Mouse (Mus musculus) forebrain, embryonic 11.5 days (tissue): Measurements from ENCODE around the gene Guf1. TPM values are rescaled to one million over a fixed set of nuclear protein-coding genes. Genes with fewer than 3 reads are reported as not detected.

Source experiments
- ATAC-seq: fragments of 200-750 bp; cut with Nextera tagmentation; replicated peaks from 2 replicates; pipeline ENCODE4 v1.8.0; 2017; ENCODE audit warnings: moderate TSS enrichment; ENCODE audit not compliant: low FRiP score
- DNase-seq: peaks from one replicate; pipeline ENCODE4 v3.0.0-alpha.2; 2017; ENCODE audit warnings: low spot score
- H3K27ac ChIP-seq: fragments of 300-500 bp; sonication (generic); 2 replicates; pipeline ENCODE4 v1.5.1; 2014; ENCODE audit warnings: low read depth, low read length
- H3K27me3 ChIP-seq: fragments of 300-500 bp; sonication (generic); 2 replicates; pipeline ENCODE4 v1.6.1; 2014; ENCODE audit warnings: mild to moderate bottlenecking, low read length, mixed read lengths; ENCODE audit not compliant: control insufficient read depth, insufficient read depth
- H3K36me3 ChIP-seq: fragments of 300-500 bp; sonication (generic); 2 replicates; pipeline ENCODE4 v1.6.1; 2014; ENCODE audit warnings: mild to moderate bottlenecking, low read length, moderate library complexity, mixed read lengths; ENCODE audit not compliant: control insufficient read depth, insufficient read depth
- H3K4me1 ChIP-seq: fragments of 300-500 bp; sonication (generic); replicated peaks from 2 replicates; pipeline ENCODE4 v1.6.1; 2014; ENCODE audit warnings: low read length, mixed read lengths; ENCODE audit not compliant: control insufficient read depth, insufficient read depth
- H3K4me2 ChIP-seq: fragments of 300-500 bp; sonication (generic); 2 replicates; pipeline ENCODE4 v1.6.1; 2014; ENCODE audit warnings: low read depth, mild to moderate bottlenecking, low read length, moderate library complexity, mixed read lengths; ENCODE audit not compliant: severe bottlenecking
- H3K4me3 ChIP-seq: fragments of 300-500 bp; sonication (generic); 2 replicates; pipeline ENCODE4 v1.5.1; 2014; ENCODE audit warnings: low read depth, low read length
- H3K9ac ChIP-seq: fragments of 300-500 bp; sonication (generic); 2 replicates; pipeline ENCODE4 v1.6.1; 2014; ENCODE audit warnings: low read length
- H3K9me3 ChIP-seq: fragments of 300-500 bp; sonication (generic); 2 replicates; pipeline ENCODE4 v1.6.1; 2016; ENCODE audit warnings: low read length, mixed read lengths; ENCODE audit not compliant: control insufficient read depth
- WGBS: fragments of 180-500 bp; shearing (Covaris S2); extraction: QIAGEN DNeasy Blood & Tissue Kit; methylation state at CpG from one replicate; pipeline ENCODE4 v1.1.7; 2014; 5-methylcytosine and 5-hydroxymethylcytosine counted together
- polyA plus RNA-seq: library from polyadenylated mRNA; unstranded; fragments of >200 nt; fragmentation: Nextera tagmentation; extraction: Ambion mirVana; gene quantifications from 2 replicates; pipeline ENCODE4 v1.2.1, GENCODE M21; 2014

Guf1 gene
- polyA plus RNA-seq, 1 experiment from 2014 or later = 56.6 TPM

DNA sequence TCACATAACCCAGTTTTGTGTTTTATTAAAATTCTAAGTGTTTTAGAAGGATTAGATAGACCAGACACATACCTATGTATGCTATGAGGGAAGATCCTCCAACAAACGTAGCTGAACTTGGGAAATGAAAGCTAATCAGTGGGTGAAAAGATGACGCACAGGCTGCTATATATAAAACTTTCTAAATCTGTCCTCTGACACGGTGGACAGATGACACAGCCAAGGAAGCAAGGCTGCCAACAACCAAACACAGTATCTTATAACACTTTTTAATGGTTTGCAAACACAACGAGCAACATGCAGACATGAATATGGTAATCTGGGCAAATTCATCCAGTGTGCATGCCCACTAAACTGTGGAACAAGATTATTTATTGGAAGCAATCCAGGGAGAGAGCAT lies 14.2 kb upstream of the Guf1 start, which contains the start of gene Yipf7:
Gene Yipf7 (minus strand): TSS at position 160 of the 400 bp plus-strand sequence.
- Histone ChIP-seq H3K4me2 (no peak within 1 kb of the TSS), H3K4me1 (no peaks in the 10 kb centered on the region), H3K4me3 (no peak within 1 kb of the TSS), H3K27me3 (no peaks in the 10 kb centered on the region), H3K9me3 (no peaks in the 10 kb centered on the region), H3K9ac (no peak within 1 kb of the TSS), H3K36me3 (no peaks in the 10 kb centered on the region), H3K27ac (no peak within 1 kb of the TSS)
- no peak for DNase-seq
- 82% methylated on average over 4 of the region's 4 CpGs for WGBS
- no peak for ATAC-seq

DNA sequence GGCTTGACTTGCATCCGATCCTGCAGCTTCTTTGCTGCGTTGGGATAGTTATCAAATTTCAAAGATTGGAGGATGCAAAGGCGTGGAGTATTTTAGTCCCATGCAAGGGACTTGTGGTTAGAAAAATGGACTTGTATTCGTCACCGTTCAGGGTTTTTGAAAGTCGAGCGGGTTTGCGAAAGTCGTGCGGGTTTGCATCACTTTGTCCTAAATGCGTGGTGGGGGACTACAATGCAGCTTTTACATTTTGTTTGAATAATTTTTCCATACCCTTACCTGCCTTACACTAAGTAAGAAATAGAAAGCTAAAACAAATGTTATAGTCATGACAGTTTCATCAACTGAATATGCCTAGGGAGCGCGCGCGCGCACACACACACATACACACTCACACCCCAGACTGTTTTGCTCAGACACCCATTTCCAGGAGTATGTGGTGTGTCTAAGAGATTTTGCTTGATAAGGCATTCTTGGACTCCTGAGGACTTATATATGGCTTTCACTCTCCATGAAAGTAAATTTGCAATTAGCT lies 747 bp downstream of the Guf1 start:
- Histone ChIP-seq H3K27ac (peak overlapping the region; percentile 63; the same call in 1 of the 2 replicates), H3K4me2 (peak overlapping the region; percentile 59), H3K9ac (peak overlapping the region; percentile 97), H3K4me1 (0 out of 2 replicates have a peak, but pooled peaks cover 2% of the 10 kb centered on the region), H3K27me3 (no peaks in the 10 kb centered on the region), H3K36me3 (no peaks in the 10 kb centered on the region), H3K9me3 (no peaks in the 10 kb centered on the region), H3K4me3 (peak overlapping the region; percentile 85)
- 10% methylated on average over 16 of the region's 16 CpGs for WGBS
- DNase-seq = peak; percentile 58
- ATAC-seq = no peak

- H3K4me1 ChIP-seq = no peaks in the 10 kb centered on the region; the same call in 1 of the 2 replicates
Observed at GRCm38 (mm10) chr5:69591640-69592461, 35.1 kb downstream of the Guf1 start, which contains the start of gene Gnpda2. Gene Gnpda2 (minus strand): TSS chr5:69592340.

DNA sequence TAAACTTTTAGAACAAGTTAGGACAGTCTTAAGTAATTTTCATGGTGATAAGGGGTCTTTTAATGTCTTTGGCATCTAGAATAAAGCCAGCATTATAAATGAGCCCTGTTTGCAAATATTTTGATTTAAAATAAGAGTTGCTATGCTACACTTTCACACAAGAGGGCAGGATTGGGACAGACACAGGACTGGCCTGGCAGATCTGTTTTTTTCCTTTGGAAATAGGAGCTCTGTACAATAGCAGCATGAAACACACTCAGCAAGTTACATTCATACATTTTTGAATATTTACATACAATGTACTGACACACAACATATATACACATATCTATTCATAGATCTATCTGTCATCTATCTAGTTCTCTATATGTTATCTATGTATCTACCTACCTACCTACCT lies 44.3 kb downstream of the Guf1 start:
- H3K9ac ChIP-seq = no peak overlapping the region
- no peaks in the 10 kb centered on the region for H3K4me1 ChIP-seq
- ATAC-seq (0 out of 2 replicates have a peak, but pooled peaks have one; percentile 36), DNase-seq (no peak)
- no peak overlapping the region for H3K4me2 ChIP-seq
- H3K9me3 ChIP-seq = no peaks in the 10 kb centered on the region
- H3K36me3 ChIP-seq = no peaks in the 10 kb centered on the region
- no peak overlapping the region for H3K27ac ChIP-seq
- no peaks in the 10 kb centered on the region for H3K27me3 ChIP-seq
- no peak overlapping the region for H3K4me3 ChIP-seq

More at GRCm38 (mm10) chr5:69591640-69592461, 35.1 kb downstream of the Guf1 start, which contains the start of gene Gnpda2:
- 4% methylated on average over 42 of the region's 42 CpGs for WGBS
- H3K27me3 ChIP-seq = no peaks in the 10 kb centered on the region
- H3K4me3 ChIP-seq = peak within 1 kb of the TSS; percentile 67
- H3K36me3 ChIP-seq = no peaks in the 10 kb centered on the region
- ATAC-seq (peak; percentile 96), DNase-seq (peak; percentile 92)
- H3K4me2 ChIP-seq = peak within 1 kb of the TSS; percentile 77
- H3K27ac ChIP-seq = peak within 1 kb of the TSS; percentile 57; the same call in 1 of the 2 replicates
- no peaks in the 10 kb centered on the region for H3K9me3 ChIP-seq
- H3K9ac ChIP-seq = peak within 1 kb of the TSS; percentile 91

DNA sequence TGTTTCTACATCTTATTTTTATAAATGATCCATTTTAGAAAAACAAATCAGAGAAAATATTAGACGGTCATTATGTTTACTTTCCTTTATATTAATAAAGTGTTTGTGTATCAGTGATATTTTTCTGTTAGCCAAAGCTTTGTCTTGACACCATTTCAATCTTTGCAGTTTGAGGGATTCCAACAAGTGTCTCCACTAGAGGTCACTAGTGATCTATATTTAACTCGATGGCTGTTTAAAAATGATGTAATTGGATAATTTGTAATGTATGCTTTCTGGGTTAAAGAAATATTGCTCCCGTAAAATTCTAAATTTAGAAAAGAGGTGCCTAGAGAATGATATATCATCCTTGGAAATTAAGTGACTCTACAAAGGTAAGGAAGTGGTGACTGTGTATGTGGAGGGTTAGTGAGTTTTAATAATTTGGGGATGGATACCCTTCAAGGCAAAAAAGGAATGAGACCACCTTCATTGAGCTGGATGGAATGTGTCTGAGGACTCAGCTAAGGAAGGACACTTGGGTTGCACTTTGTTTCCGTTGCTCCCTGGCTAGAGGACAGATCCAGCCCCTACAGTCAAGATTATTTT lies 56.6 kb downstream of the Guf1 start:
- ATAC-seq (peak; percentile 53; the same call in 1 of the 2 replicates), DNase-seq (no peak)

GRCm38 (mm10) chr5:69620899-69621298 lies 64.2 kb downstream of the Guf1 start:
- Histone ChIP-seq H3K4me2 (no peak overlapping the region), H3K27me3 (no peaks in the 10 kb centered on the region), H3K9ac (no peak overlapping the region), H3K4me3 (no peak overlapping the region), H3K27ac (no peak overlapping the region), H3K4me1 (no peaks in the 10 kb centered on the region), H3K36me3 (no peaks in the 10 kb centered on the region), H3K9me3 (no peaks in the 10 kb centered on the region)
- DNase-seq = no peak
- WGBS = 86% methylated on average over 1 of the region's 1 CpGs
- no peak for ATAC-seq

More for the DNA sequence above, 56.6 kb downstream of the Guf1 start:
- Histone ChIP-seq H3K36me3 (no peaks in the 10 kb centered on the region), H3K9ac (no peak overlapping the region), H3K4me2 (no peak overlapping the region), H3K4me3 (no peak overlapping the region), H3K4me1 (no peaks in the 10 kb centered on the region), H3K27ac (no peak overlapping the region), H3K9me3 (no peaks in the 10 kb centered on the region), H3K27me3 (no peaks in the 10 kb centered on the region)
- WGBS = 27% methylated on average over 4 of the region's 4 CpGs

Other genes with a start within 250 kb of the Guf1 start
- 1.0 and 1.3 TPM in 2 replicates for gene Kctd8, start 215.2 kb upstream of the Guf1 start, polyA plus RNA-seq
- gene Yipf7, start 14.3 kb upstream of the Guf1 start, polyA plus RNA-seq = 0.55 TPM in 1 of 2 replicates, not detected in the other
- 25.9 and 27.9 TPM in 2 replicates for gene Gnpda2, start 35.4 kb downstream of the Guf1 start, polyA plus RNA-seq